Mouse (Mus musculus): ENCODE results near the gene Yeats2. TPM values are rescaled to one million over a fixed set of nuclear protein-coding genes. Genes with fewer than 3 reads are reported as not detected.
"Not testable (repeated sequence)": the region's sequence is repeated elsewhere in the genome, so short reads cannot be mapped to it uniquely, and the experiment has no call there.

The Yeats2 gene
- polyA plus RNA-seq, 1 experiment, result 27.1 TPM

- no peaks in the 10 kb centered on the region for H3K27me3 ChIP-seq (ENCODE audit: control insufficient read depth, insufficient read depth, low read length)
- DNase-seq, result no peak
- no peak overlapping the region for H3K27ac ChIP-seq (ENCODE audit: insufficient read depth, low read length)
- 97% methylated on average over 6 of the region's 6 CpGs for WGBS
- peaks cover 5% of the 10 kb centered on the region; the same call in 1 of the 2 replicates for H3K4me1 ChIP-seq (ENCODE audit: control insufficient read depth, insufficient read depth, low read length)
- TF ChIP-seq POLR2A (IDR thresholded peaks at IDR 0.05; ENCODE audit: borderline replicate concordance, insufficient read depth, low read length) (no peak), CTCF (IDR thresholded peaks at IDR 0.05; ENCODE audit: borderline replicate concordance, insufficient read depth, low read depth, low read length) (no peak)
- H3K4me3 ChIP-seq (replicated peaks; ENCODE audit: insufficient read depth, low read depth, low read length), result no peak overlapping the region
Measured at GRCm38 (mm10) chr16:20108961-20109360, 31.9 kb upstream of the Yeats2 start.

- Histone ChIP-seq H3K27ac (ENCODE audit: insufficient read depth, low read length) (no peak overlapping the region), H3K4me3 (replicated peaks; ENCODE audit: insufficient read depth, low read depth, low read length) (no peak overlapping the region), H3K4me1 (ENCODE audit: control insufficient read depth, insufficient read depth, low read length) (peaks cover 5% of the 10 kb centered on the region; the same call in 1 of the 2 replicates), H3K27me3 (ENCODE audit: control insufficient read depth, insufficient read depth, low read length) (no peaks in the 10 kb centered on the region)
- TF ChIP-seq POLR2A (IDR thresholded peaks at IDR 0.05; ENCODE audit: borderline replicate concordance, insufficient read depth, low read length) (no peak), CTCF (IDR thresholded peaks at IDR 0.05; ENCODE audit: borderline replicate concordance, insufficient read depth, low read depth, low read length) (no peak)
- no peak for DNase-seq
- WGBS, result 36% methylated on average over 2 of the region's 2 CpGs
Measured at GRCm38 (mm10) chr16:20112649-20113048, 28.2 kb upstream of the Yeats2 start.

- H3K27ac ChIP-seq (ENCODE audit: insufficient read depth, low read length), result no peak overlapping the region
- TF ChIP-seq POLR2A (IDR thresholded peaks at IDR 0.05; ENCODE audit: borderline replicate concordance, insufficient read depth, low read length) (no peak), CTCF (IDR thresholded peaks at IDR 0.05; ENCODE audit: borderline replicate concordance, insufficient read depth, low read depth, low read length) (no peak)
- H3K27me3 ChIP-seq (ENCODE audit: control insufficient read depth, insufficient read depth, low read length), result no peaks in the 10 kb centered on the region
- WGBS, result 88% methylated on average over 4 of the region's 4 CpGs
- no peak for DNase-seq
- no peak overlapping the region for H3K4me3 ChIP-seq (replicated peaks; ENCODE audit: insufficient read depth, low read depth, low read length)
- peaks cover 9% of the 10 kb centered on the region for H3K4me1 ChIP-seq (ENCODE audit: control insufficient read depth, insufficient read depth, low read length)
Measured at GRCm38 (mm10) chr16:20116069-20116468, 24.8 kb upstream of the Yeats2 start.

- WGBS, result 87% methylated on average over 10 of the region's 10 CpGs
- not testable (repeated sequence) for H3K4me3 ChIP-seq (replicated peaks; ENCODE audit: insufficient read depth, low read depth, low read length); H3K27ac ChIP-seq (ENCODE audit: insufficient read depth, low read length); DNase-seq; H3K4me1 ChIP-seq (ENCODE audit: control insufficient read depth, insufficient read depth, low read length); H3K27me3 ChIP-seq (ENCODE audit: control insufficient read depth, insufficient read depth, low read length)
Measured at GRCm38 (mm10) chr16:20126319-20126883, 14.5 kb upstream of the Yeats2 start.

- WGBS, result 56% methylated on average over 2 of the region's 2 CpGs
- no peaks in the 10 kb centered on the region for H3K27me3 ChIP-seq (ENCODE audit: control insufficient read depth, insufficient read depth, low read length)
- DNase-seq, result no peak
- no peak overlapping the region for H3K4me3 ChIP-seq (replicated peaks; ENCODE audit: insufficient read depth, low read depth, low read length)
- TF ChIP-seq POLR2A (IDR thresholded peaks at IDR 0.05; ENCODE audit: borderline replicate concordance, insufficient read depth, low read length), result no peak
- no peak for TF ChIP-seq CTCF (IDR thresholded peaks at IDR 0.05; ENCODE audit: borderline replicate concordance, insufficient read depth, low read depth, low read length)
- H3K27ac ChIP-seq (ENCODE audit: insufficient read depth, low read length), result no peak overlapping the region
- no peaks in the 10 kb centered on the region for H3K4me1 ChIP-seq (ENCODE audit: control insufficient read depth, insufficient read depth, low read length)
Measured at GRCm38 (mm10) chr16:20130397-20130796, 10.5 kb upstream of the Yeats2 start.

DNA sequence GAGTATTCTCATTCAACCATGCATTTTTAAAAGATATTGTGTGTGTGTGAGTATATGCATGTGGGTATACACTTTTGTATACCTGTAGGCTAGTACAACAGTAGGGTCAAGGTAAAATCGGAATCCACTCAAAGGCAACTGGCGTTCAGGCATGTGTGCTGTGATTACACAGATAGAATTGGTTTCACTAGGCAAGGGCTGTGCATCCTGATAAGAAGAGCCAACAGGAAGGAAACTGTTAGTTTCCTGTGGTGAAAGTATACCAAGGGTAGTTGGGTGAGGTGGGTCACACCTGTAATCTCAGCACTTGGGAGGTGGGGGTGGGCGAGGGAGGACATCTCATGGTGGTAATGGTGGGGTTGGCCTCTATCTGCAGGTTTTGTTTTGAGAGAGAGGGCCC lies 3.7 kb downstream of the Yeats2 start:
- Histone ChIP-seq H3K27ac (ENCODE audit: insufficient read depth, low read length) (no peak overlapping the region), H3K4me1 (ENCODE audit: control insufficient read depth, insufficient read depth, low read length) (no peaks in the 10 kb centered on the region), H3K27me3 (ENCODE audit: control insufficient read depth, insufficient read depth, low read length) (no peaks in the 10 kb centered on the region), H3K4me3 (replicated peaks; ENCODE audit: insufficient read depth, low read depth, low read length) (no peak overlapping the region)
- WGBS, result 94% methylated on average over 3 of the region's 3 CpGs
- TF ChIP-seq CTCF (IDR thresholded peaks at IDR 0.05; ENCODE audit: borderline replicate concordance, insufficient read depth, low read depth, low read length), result no peak
- no peak for TF ChIP-seq POLR2A (IDR thresholded peaks at IDR 0.05; ENCODE audit: borderline replicate concordance, insufficient read depth, low read length)
- no peak for DNase-seq

- WGBS, result 51% methylated on average over 5 of the region's 5 CpGs
- H3K27me3 ChIP-seq (ENCODE audit: control insufficient read depth, insufficient read depth, low read length), result no peaks in the 10 kb centered on the region
- TF ChIP-seq CTCF (IDR thresholded peaks at IDR 0.05; ENCODE audit: borderline replicate concordance, insufficient read depth, low read depth, low read length) (no peak), POLR2A (IDR thresholded peaks at IDR 0.05; ENCODE audit: borderline replicate concordance, insufficient read depth, low read length) (no peak)
- no peak for DNase-seq
- H3K4me1 ChIP-seq (ENCODE audit: control insufficient read depth, insufficient read depth, low read length), result no peaks in the 10 kb centered on the region; the same call in 1 of the 2 replicates
- H3K27ac ChIP-seq (ENCODE audit: insufficient read depth, low read length), result no peak overlapping the region
- H3K4me3 ChIP-seq (replicated peaks; ENCODE audit: insufficient read depth, low read depth, low read length), result no peak overlapping the region
Measured at GRCm38 (mm10) chr16:20151991-20152390, 11.1 kb downstream of the Yeats2 start.

DNA sequence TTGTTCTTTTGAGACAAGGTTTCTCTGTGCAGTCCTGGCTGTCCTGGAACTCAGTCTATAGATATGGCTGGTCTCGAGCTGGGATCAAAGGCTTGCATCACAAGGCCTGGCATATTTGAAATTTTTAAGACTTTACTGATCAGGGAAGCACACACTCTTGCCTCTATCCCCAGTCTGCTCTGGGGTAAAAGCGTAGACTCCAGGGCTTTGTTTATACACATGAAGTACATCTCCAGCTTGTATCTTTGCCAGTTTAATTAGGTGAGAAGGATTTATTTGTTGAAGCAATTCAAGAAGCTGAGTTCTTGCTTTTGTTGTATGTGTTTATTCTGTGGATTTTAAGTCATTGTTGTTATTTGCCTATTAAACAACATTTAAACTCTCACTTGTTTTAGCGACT lies 12.9 kb downstream of the Yeats2 start:
- TF ChIP-seq CTCF (IDR thresholded peaks at IDR 0.05; ENCODE audit: borderline replicate concordance, insufficient read depth, low read depth, low read length) (no peak), POLR2A (IDR thresholded peaks at IDR 0.05; ENCODE audit: borderline replicate concordance, insufficient read depth, low read length) (no peak)
- H3K27me3 ChIP-seq (ENCODE audit: control insufficient read depth, insufficient read depth, low read length), result no peaks in the 10 kb centered on the region
- WGBS, result 84% methylated on average over 3 of the region's 3 CpGs
- DNase-seq, result no peak
- H3K4me3 ChIP-seq (replicated peaks; ENCODE audit: insufficient read depth, low read depth, low read length), result no peak overlapping the region
- no peak overlapping the region for H3K27ac ChIP-seq (ENCODE audit: insufficient read depth, low read length)
- H3K4me1 ChIP-seq (ENCODE audit: control insufficient read depth, insufficient read depth, low read length), result no peaks in the 10 kb centered on the region; the same call in 1 of the 2 replicates
